Mouse (Mus musculus) forebrain, embryonic 14.5 days (tissue): Measurements from ENCODE around the gene Mcts2. TPM values are rescaled to one million over a fixed set of nuclear protein-coding genes. Genes with fewer than 3 reads are reported as not detected.
A peak's percentile ranks its signal among the peaks of the same experiment; 100 is the strongest.

Source experiments
- ATAC-seq: fragments of 200-750 bp; cut with Nextera tagmentation; 2 replicates; pipeline ENCODE4 v1.8.0; 2017; ENCODE audit warnings: mild to moderate bottlenecking, moderate library complexity
- DNase-seq: peaks from one replicate; pipeline ENCODE4 v3.0.0-alpha.2; 2015; ENCODE audit warnings: low spot score
- H3K27ac ChIP-seq: fragments of 300-500 bp; sonication (generic); 2 replicates; pipeline ENCODE4 v1.5.1; 2014; ENCODE audit warnings: low read depth, mild to moderate bottlenecking, control low read depth, low read length, moderate library complexity
- H3K27me3 ChIP-seq: fragments of 300-500 bp; sonication (generic); replicated peaks from 2 replicates; pipeline ENCODE4 v1.6.1; 2014; ENCODE audit warnings: low read length, control low read depth, mixed read lengths; ENCODE audit not compliant: control insufficient read depth, insufficient read depth
- H3K36me3 ChIP-seq: fragments of 300-500 bp; sonication (generic); 2 replicates; pipeline ENCODE4 v1.6.1; 2014; ENCODE audit warnings: low read length, control low read depth; ENCODE audit not compliant: control insufficient read depth, insufficient read depth
- H3K4me1 ChIP-seq: fragments of 300-500 bp; sonication (generic); 2 replicates; pipeline ENCODE4 v1.6.1; 2014; ENCODE audit warnings: antibody characterized with exemption, low read length, control low read depth; ENCODE audit not compliant: control insufficient read depth, insufficient read depth
- H3K4me2 ChIP-seq: fragments of 300-500 bp; sonication (generic); 2 replicates; pipeline ENCODE4 v1.6.1; 2014; ENCODE audit warnings: mild to moderate bottlenecking, control low read depth, low read length
- H3K4me3 ChIP-seq: fragments of 300-500 bp; sonication (generic); 2 replicates; pipeline ENCODE4 v1.5.1; 2014; ENCODE audit warnings: low read depth, low read length, control low read depth
- H3K9ac ChIP-seq: fragments of 300-500 bp; sonication (generic); 2 replicates; pipeline ENCODE4 v1.6.1; 2014; ENCODE audit warnings: mild to moderate bottlenecking, low read length, control low read depth, moderate library complexity
- H3K9me3 ChIP-seq: fragments of 300-500 bp; sonication (generic); replicated peaks from 2 replicates; pipeline ENCODE4 v1.6.1; 2016; ENCODE audit warnings: low read length, control low read depth, mixed read lengths; ENCODE audit not compliant: control insufficient read depth
- WGBS: fragments of 180-500 bp; shearing (Covaris S2); extraction: QIAGEN DNeasy Blood & Tissue Kit; methylation state at CpG from one replicate; pipeline ENCODE4 v1.1.7; 2014; 5-methylcytosine and 5-hydroxymethylcytosine counted together
- polyA plus RNA-seq: library from polyadenylated mRNA; unstranded; fragments of >200 nt; fragmentation: Nextera tagmentation; extraction: Ambion mirVana; gene quantifications from 2 replicates; pipeline ENCODE4 v1.2.1, GENCODE M21; 2014

Gene Mcts2
- polyA plus RNA-seq, 1 experiment from 2014 or later, result 42.6 TPM

GRCm38 (mm10) chr2:152696016-152696415 lies 9.2 kb downstream of the Mcts2 start:
- H3K27me3 ChIP-seq, result no peaks in the 10 kb centered on the region
- peaks cover 74% of the 10 kb centered on the region for H3K36me3 ChIP-seq
- no peaks in the 10 kb centered on the region for H3K4me1 ChIP-seq
- peak overlapping the region; percentile 60 for H3K9ac ChIP-seq
- ATAC-seq, result no peak
- 69% methylated on average over 10 of the region's 10 CpGs for WGBS
- no peak for DNase-seq
- H3K27ac ChIP-seq, result no peak overlapping the region
- no peak overlapping the region for H3K4me3 ChIP-seq
- no peak overlapping the region for H3K4me2 ChIP-seq
- no peaks in the 10 kb centered on the region for H3K9me3 ChIP-seq

GRCm38 (mm10) chr2:152696476-152697164 lies 9.8 kb downstream of the Mcts2 start:
- Histone ChIP-seq H3K4me1 (no peaks in the 10 kb centered on the region), H3K27ac (peak overlapping the region; percentile 39; the same call in 1 of the 2 replicates), H3K27me3 (no peaks in the 10 kb centered on the region), H3K4me2 (no peak overlapping the region), H3K9ac (peak overlapping the region; percentile 60), H3K36me3 (peaks cover 76% of the 10 kb centered on the region), H3K4me3 (no peak overlapping the region), H3K9me3 (no peaks in the 10 kb centered on the region)
- WGBS, result 39% methylated on average over 20 of the region's 20 CpGs
- DNase-seq (peak; percentile 94), ATAC-seq (peak; percentile 81)

GRCm38 (mm10) chr2:152700138-152700537 lies 13.3 kb downstream of the Mcts2 start:
- 94% methylated on average over 10 of the region's 10 CpGs for WGBS
- no peak for DNase-seq
- Histone ChIP-seq H3K4me3 (no peak overlapping the region), H3K27ac (no peak overlapping the region), H3K9ac (no peak overlapping the region), H3K36me3 (peaks cover 96% of the 10 kb centered on the region), H3K4me1 (no peaks in the 10 kb centered on the region), H3K9me3 (no peaks in the 10 kb centered on the region), H3K27me3 (no peaks in the 10 kb centered on the region), H3K4me2 (no peak overlapping the region)
- ATAC-seq, result no peak

- Histone ChIP-seq H3K9ac (no peak overlapping the region), H3K4me2 (no peak overlapping the region), H3K27ac (no peak overlapping the region), H3K4me3 (no peak overlapping the region), H3K36me3 (peaks cover 96% of the 10 kb centered on the region), H3K27me3 (no peaks in the 10 kb centered on the region), H3K9me3 (no peaks in the 10 kb centered on the region), H3K4me1 (peaks cover 4% of the 10 kb centered on the region; the same call in 1 of the 2 replicates)
- DNase-seq, result no peak
- WGBS, result 93% methylated on average over 8 of the region's 8 CpGs
- ATAC-seq, result no peak
These were observed 13.9 kb downstream of the Mcts2 start for GRCm38 (mm10) chr2:152700725-152701124.

GRCm38 (mm10) chr2:152703596-152704255 lies 16.9 kb downstream of the Mcts2 start:
- H3K4me2 ChIP-seq, result no peak overlapping the region
- no peak for ATAC-seq

GRCm38 (mm10) chr2:152704256-152704605 lies 17.4 kb downstream of the Mcts2 start:
- Histone ChIP-seq H3K27ac (no peak overlapping the region), H3K27me3 (no peaks in the 10 kb centered on the region), H3K9ac (no peak overlapping the region), H3K9me3 (no peaks in the 10 kb centered on the region), H3K4me1 (peaks cover 14% of the 10 kb centered on the region), H3K36me3 (peaks cover 87% of the 10 kb centered on the region), H3K4me2 (no peak overlapping the region), H3K4me3 (no peak overlapping the region)
- ATAC-seq (no peak), DNase-seq (no peak)
- 85% methylated on average over 5 of the region's 5 CpGs for WGBS

More at GRCm38 (mm10) chr2:152703596-152704255, 16.9 kb downstream of the Mcts2 start:
- H3K9me3 ChIP-seq, result no peaks in the 10 kb centered on the region
- 93% methylated on average over 21 of the region's 21 CpGs for WGBS
- DNase-seq, result no peak
- H3K27ac ChIP-seq, result no peak overlapping the region
- H3K4me1 ChIP-seq, result peaks cover 14% of the 10 kb centered on the region
- H3K9ac ChIP-seq, result no peak overlapping the region
- peaks cover 88% of the 10 kb centered on the region for H3K36me3 ChIP-seq
- H3K27me3 ChIP-seq, result no peaks in the 10 kb centered on the region
- no peak overlapping the region for H3K4me3 ChIP-seq

- Histone ChIP-seq H3K36me3 (peaks cover 80% of the 10 kb centered on the region), H3K27me3 (no peaks in the 10 kb centered on the region), H3K9me3 (no peaks in the 10 kb centered on the region), H3K9ac (no peak overlapping the region), H3K4me1 (peaks cover 14% of the 10 kb centered on the region), H3K27ac (no peak overlapping the region; the same call in 1 of the 2 replicates), H3K4me2 (no peak overlapping the region), H3K4me3 (no peak overlapping the region)
- ATAC-seq, result no peak
- 93% methylated on average over 14 of the region's 14 CpGs for WGBS
- DNase-seq, result no peak
These were observed 18.1 kb downstream of the Mcts2 start for GRCm38 (mm10) chr2:152704811-152705370.

- ATAC-seq (peak; percentile 32), DNase-seq (peak; percentile 61)
- H3K27ac ChIP-seq, result peak overlapping the region; percentile 65
- H3K27me3 ChIP-seq, result no peaks in the 10 kb centered on the region
- no peaks in the 10 kb centered on the region for H3K9me3 ChIP-seq
- 66% methylated on average over 22 of the region's 22 CpGs for WGBS
- peak overlapping the region; percentile 37; the same call in 1 of the 2 replicates for H3K9ac ChIP-seq
- peaks cover 14% of the 10 kb centered on the region for H3K4me1 ChIP-seq
- H3K4me3 ChIP-seq, result no peak overlapping the region
- peaks cover 69% of the 10 kb centered on the region for H3K36me3 ChIP-seq
- H3K4me2 ChIP-seq, result no peak overlapping the region
These were observed 19.2 kb downstream of the Mcts2 start for GRCm38 (mm10) chr2:152705993-152706571.
